ENCODE assay signal across 9 mouse cellular contexts in genomic region chr2:130491162-130491561, GRCm38 (mm10). TPM values are rescaled to one million over a fixed set of nuclear protein-coding genes. Genes with fewer than 3 reads are reported as not detected.
DNase-seq lines count a peak whose midpoint lies in the region; ATAC-seq and TF ChIP-seq lines count a peak whose summit lies in the region.
"Had no signal": no experiment of that assay in that cellular context is flagged by ENCODE, and none has a peak within 500 bp of the region (broad histone marks: within the 10 kb centered on the region; RNA-seq: fewer than 3 reads in every experiment).

No protein-coding gene starts in this region.

- TF ChIP-seq CTCF in bone marrow macrophage, adult 2 months (IDR thresholded peaks at IDR 0.05; ENCODE audit: low read depth, low read length): no peak
- TF ChIP-seq CTCF in brain, embryonic 14.5 days (IDR thresholded peaks at IDR 0.05; ENCODE audit: borderline replicate concordance, extremely low read depth, insufficient read depth, insufficient read length): no peak

- TF ChIP-seq POLR2A in bone marrow macrophage, adult 2 months (IDR thresholded peaks at IDR 0.05; ENCODE audit: borderline replicate concordance, low read depth, low read length): no peak
- no peak for TF ChIP-seq POLR2A in brain, embryonic 14.5 days (IDR thresholded peaks at IDR 0.05; ENCODE audit: borderline replicate concordance, extremely low read depth, insufficient read depth, insufficient read length, poor library complexity, severe bottlenecking)

- DNase-seq in brain, embryonic 14.5 days (ENCODE audit: low read depth): peak; percentile 65
- peak; percentile 25 for DNase-seq in hindbrain, embryonic 10.5 days (ENCODE audit: low spot score)
- DNase-seq in left cerebral cortex, adult 9 months (ENCODE audit: low spot score in 2 of 2): no peak
- no peak for DNase-seq in lung, postnatal 36 days
- no peak for DNase-seq in thymus, postnatal 25 days

- no peak overlapping the region for H3K4me2 ChIP-seq in midbrain, embryonic 13.5 days (replicated peaks)

- peaks cover 7% of the 10 kb centered on the region; the same call in 1 of the 2 replicates for H3K9me3 ChIP-seq in hindbrain, embryonic 10.5 days
- peaks cover 2% of the 10 kb centered on the region; the same call in 1 of the 2 replicates for H3K9me3 ChIP-seq in midbrain, embryonic 13.5 days

- H3K9ac ChIP-seq in midbrain, embryonic 13.5 days (replicated peaks): no peak overlapping the region

- H3K27ac ChIP-seq in bone marrow macrophage, adult 2 months (ENCODE audit: insufficient read depth, low read depth, low read length): peak overlapping the region; percentile 97
- H3K27ac ChIP-seq in hindbrain, embryonic 10.5 days: peak overlapping the region; percentile 83
- H3K27ac ChIP-seq in midbrain, embryonic 13.5 days: peak overlapping the region; percentile 73
- H3K27ac ChIP-seq: kidney, postnatal 0 days had no signal

- H3K4me3 ChIP-seq in bone marrow macrophage, adult 2 months (ENCODE audit: insufficient read depth, low read length): peak overlapping the region; percentile 17
- no peak overlapping the region; the same call in 1 of the 2 replicates for H3K4me3 ChIP-seq in hindbrain, embryonic 10.5 days
- no peak overlapping the region for H3K4me3 ChIP-seq in midbrain, embryonic 13.5 days (replicated peaks)

- H3K27me3 ChIP-seq in hindbrain, embryonic 10.5 days (ENCODE audit: insufficient read depth, poor library complexity, severe bottlenecking): no peaks in the 10 kb centered on the region
- no peaks in the 10 kb centered on the region for H3K27me3 ChIP-seq in midbrain, embryonic 13.5 days

- WGBS in hindbrain, embryonic 10.5 days: 51% methylated on average over 4 of the region's 4 CpGs
- WGBS in midbrain, embryonic 13.5 days: 15% methylated on average over 4 of the region's 4 CpGs

- ATAC-seq in midbrain, embryonic 13.5 days: peak; percentile 53; the same call in 1 of the 2 replicates
- ATAC-seq in frontal cortex, adult (ENCODE audit: low TSS enrichment): no peak

- H3K36me3 ChIP-seq in hindbrain, embryonic 10.5 days: peaks cover 23% of the 10 kb centered on the region
- no peaks in the 10 kb centered on the region for H3K36me3 ChIP-seq in midbrain, embryonic 13.5 days

- peaks cover 62% of the 10 kb centered on the region for H3K4me1 ChIP-seq in bone marrow macrophage, adult 2 months (ENCODE audit: control insufficient read depth, insufficient read depth, low read length)
- peaks cover 26% of the 10 kb centered on the region for H3K4me1 ChIP-seq in hindbrain, embryonic 10.5 days (replicated peaks)
- peaks cover 28% of the 10 kb centered on the region for H3K4me1 ChIP-seq in midbrain, embryonic 13.5 days (replicated peaks)

RNA-seq across cellular contexts. Expression of gene Ptpra, which starts 41.1 kb away (rescaled TPM):
- polyA plus RNA-seq in bone marrow macrophage, adult 2 months (2012; ENCODE audit: insufficient read depth, insufficient read length, missing spikeins): 195 and 229 TPM in 2 replicates
- polyA plus RNA-seq in brain, embryonic 14.5 days (2012; rRNA removed): 119 and 127 TPM in 2 replicates
- polyA plus RNA-seq in hindbrain, embryonic 10.5 days (2016; fragmentation: Nextera tagmentation; extraction: Ambion mirVana): 86.7 TPM in 2 replicates
- polyA plus RNA-seq in midbrain, embryonic 13.5 days (2015; fragmentation: Nextera tagmentation; extraction: Ambion mirVana): 112 and 126 TPM in 2 replicates

Comparison
In these comparisons a context has a peak if more than half of its experiments do, and no peak if none do; other contexts are left out.
1. DNase-seq: peak in brain, embryonic 14.5 days (single experiment) and hindbrain, embryonic 10.5 days (single experiment); none in left cerebral cortex, adult 9 months (0 of 2), lung, postnatal 36 days (single experiment) and thymus, postnatal 25 days (single experiment).
2. Peak in every context shown above with its lines, with median percentiles within 50 percentile points of each other: H3K27ac ChIP-seq.